Mouse (Mus musculus) neural tube, embryonic 10.5 days (tissue): ENCODE data around the gene Rnaseh1.

ENCODE experiments used
- DNase-seq: peaks from one replicate; pipeline ENCODE4 v3.0.0-alpha.2; 2017; ENCODE audit warnings: low spot score; ENCODE audit errors: extremely low spot score

The Rnaseh1 gene

DNA sequence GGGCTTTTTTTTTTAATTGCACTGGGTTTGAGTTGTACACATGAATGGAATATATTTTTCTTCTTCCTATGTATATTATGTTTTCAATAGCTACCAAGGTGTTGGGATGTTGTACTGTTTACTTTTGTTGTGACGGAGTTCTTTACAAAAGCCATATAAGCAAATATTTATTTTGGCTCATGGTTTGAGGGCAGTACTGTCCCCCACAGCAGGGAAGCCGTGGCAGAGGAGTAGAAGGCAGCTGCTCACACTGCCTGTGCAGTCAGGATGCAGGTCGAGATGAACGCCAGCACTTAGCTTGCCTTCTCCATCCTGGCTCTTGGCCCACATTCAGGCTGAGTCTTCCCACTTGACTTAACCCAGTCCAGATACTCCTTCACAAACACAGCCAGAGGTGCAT is 17.3 kb downstream of the Rnaseh1 start:
- no peak for DNase-seq

GRCm38 (mm10) chr12:28667287-28667686 is 17.9 kb downstream of the Rnaseh1 start:
- no peak for DNase-seq

GRCm38 (mm10) chr12:28674038-28674720 is 24.8 kb downstream of the Rnaseh1 start:
- DNase-seq, result no peak

GRCm38 (mm10) chr12:28675121-28675924 is 25.9 kb downstream of the Rnaseh1 start, which contains the start of gene Adi1:
Adi1 (plus strand) TSS chr12:28675231.
- DNase-seq, result peak; percentile 90

- peak; percentile 22 for DNase-seq
These were observed 26.5 kb downstream of the Rnaseh1 start for GRCm38 (mm10) chr12:28675925-28676209.

DNA sequence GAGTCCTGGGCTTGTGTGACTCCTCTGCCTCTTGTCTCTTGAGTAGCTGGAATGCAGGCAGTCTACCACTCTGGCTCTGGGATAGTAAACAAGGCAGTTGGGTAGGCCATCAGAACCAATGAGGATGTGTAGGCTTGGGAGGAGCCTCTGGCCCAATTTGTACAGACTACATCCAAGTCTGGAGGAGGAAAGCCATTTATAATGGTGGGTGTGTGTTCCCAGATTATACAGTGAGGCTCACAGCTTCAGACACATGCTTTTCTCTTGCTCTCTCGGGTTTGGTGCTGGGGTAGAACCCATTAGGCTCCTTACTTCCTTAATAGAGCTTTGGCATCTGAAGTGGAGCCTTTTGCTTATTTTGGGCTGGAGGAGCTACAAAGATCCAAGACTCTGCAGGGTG is 35.3 kb downstream of the Rnaseh1 start:
- DNase-seq, result no peak

DNA sequence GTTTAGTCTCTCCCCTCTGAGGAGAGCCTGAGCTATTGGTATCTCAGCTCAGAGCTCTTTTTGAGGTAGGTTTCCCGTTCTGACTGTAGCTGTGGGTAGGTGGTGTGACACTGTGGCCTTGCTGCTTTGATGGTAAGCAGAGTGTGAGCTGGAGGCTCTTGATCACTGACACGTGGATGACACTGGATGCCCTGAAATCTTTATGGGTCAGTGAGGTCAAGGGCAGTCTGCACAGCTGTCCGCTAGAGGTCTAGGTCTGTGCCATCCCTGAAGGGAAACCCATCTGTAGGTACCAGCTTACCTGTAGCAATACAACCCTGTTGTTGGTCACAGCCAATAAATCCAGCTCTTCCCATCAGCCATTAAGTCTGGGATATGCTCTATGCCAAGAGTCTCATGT is 36.4 kb downstream of the Rnaseh1 start:
- DNase-seq, result no peak

GRCm38 (mm10) chr12:28686199-28686879 is 36.9 kb downstream of the Rnaseh1 start:
- no peak for DNase-seq

DNA sequence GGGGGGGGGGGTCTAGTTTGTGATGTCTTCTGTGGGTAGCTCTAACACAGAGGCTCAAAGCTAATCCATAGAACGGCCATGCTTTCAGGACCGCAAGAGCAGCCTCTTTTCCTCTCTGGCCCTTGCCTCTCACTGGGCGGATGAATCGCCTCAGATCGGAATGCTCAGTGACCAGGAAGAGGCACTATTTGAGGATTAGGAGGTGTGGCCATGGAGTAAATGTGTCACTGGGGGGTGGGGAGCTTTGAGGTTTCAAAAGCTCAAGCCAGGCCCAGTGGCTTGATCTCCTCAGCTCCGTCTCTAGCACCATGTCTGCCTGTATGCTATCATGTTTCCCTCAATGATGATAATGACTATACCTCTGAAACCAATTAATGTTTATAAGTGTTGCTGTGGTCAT is 39.6 kb downstream of the Rnaseh1 start:
- no peak for DNase-seq

DNA sequence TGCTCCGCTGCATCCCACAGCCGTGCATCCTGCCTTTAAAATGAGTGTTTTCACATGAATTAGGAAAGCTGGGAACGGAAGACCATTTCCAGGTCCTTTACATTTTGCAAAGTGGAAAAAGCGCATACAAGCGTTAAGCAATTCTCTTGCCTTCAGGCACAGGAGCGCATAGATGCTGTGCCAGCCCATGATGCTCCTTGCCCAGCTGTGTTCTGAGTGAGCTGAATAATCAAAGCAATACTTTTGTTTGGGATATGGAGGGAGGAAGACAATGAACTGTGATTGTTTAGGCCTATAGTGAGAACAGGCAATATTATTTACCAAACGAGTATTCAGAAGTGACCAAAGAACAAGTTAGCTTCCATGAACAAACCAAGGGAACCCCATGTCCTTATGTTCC is 41.3 kb downstream of the Rnaseh1 start:
- DNase-seq, result no peak

DNA sequence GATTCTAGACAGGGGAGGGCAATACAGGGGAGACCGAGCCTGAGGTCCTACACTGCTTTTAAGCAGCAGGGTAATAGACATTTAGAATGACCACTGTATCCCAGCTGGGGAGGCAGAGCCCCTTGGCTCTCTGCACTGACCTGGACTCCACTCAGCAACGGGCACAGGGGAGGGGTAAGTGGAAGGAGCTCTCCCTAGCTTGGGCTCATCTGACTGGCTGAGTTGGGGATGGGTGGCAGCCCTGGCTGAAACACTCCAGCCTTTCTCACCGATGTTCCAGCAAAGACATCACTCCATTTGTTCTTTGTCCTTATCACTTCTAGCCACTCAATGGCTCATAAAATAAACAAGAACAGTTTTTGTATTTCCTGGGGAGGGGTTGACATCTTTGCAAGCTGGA is 44.3 kb downstream of the Rnaseh1 start:
- no peak for DNase-seq

DNA sequence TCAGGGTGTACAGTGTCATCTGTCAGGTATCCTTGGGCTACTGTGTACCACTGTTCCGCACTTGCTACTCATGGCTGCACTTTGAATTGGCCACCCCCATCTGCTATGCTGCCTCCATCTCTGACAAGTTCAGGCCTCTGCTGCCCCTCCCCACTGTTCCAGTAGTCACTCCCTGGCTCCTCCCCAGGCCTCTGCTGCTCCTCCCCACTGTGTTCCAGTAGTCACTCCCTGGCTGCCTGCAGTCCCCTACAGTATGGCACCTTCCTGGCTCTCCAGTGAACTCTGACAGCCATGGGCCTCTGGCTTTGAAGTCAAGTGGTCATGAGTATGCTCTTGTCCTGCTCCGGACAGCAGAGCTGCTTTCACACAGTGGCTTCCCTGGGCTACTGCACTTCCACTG is 44.8 kb downstream of the Rnaseh1 start:
- no peak for DNase-seq

GRCm38 (mm10) chr12:28694776-28695175 is 45.4 kb downstream of the Rnaseh1 start:
- no peak for DNase-seq

- DNase-seq, result no peak
These were observed 48.6 kb downstream of the Rnaseh1 start for GRCm38 (mm10) chr12:28697821-28698595.

GRCm38 (mm10) chr12:28699086-28699485 is 49.7 kb downstream of the Rnaseh1 start:
- no peak for DNase-seq

DNA sequence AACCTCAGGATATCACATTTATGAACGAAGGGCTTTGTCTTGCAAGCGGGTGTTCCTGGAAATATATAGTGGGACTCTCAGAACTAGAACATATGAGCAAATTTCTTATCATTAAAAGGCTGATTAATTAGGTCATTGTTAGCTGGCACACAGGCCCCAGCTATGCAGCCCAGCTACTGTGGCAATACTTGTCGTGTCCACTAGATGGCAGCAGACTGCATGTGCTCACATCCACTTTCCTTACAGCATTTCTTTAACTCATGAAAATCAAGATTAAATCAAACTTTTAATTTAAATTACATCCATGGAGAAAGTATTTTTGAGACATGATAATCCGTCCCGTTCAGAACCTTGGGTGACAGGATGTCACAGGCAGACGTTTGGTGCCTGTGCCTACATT is 50.3 kb downstream of the Rnaseh1 start:
- DNase-seq, result peak; percentile 73

- DNase-seq, result no peak
These were observed 50.7 kb downstream of the Rnaseh1 start for GRCm38 (mm10) chr12:28700101-28700511.

DNA sequence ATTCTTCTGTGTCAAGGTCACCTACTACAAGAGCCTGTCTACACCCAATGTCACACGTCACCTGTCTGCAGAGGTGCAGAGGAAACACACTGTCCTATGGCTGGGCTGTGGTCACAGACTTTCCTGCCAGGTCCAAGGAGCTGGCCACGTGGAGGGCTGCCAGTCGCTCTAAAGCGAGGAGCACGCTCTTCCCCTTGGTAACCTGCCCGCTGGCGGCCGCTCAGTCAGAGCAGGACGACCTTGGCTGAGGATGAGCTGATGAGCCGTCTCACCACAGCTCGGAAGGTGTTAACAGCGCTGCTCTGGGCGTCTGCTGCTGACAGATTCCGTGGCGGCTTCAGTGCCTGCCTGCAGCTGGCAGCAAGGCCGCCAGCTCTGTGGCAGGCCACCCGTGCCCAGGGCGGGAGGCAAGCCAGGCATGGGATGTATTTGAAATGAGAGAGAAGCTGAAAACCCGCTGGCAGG is 51.2 kb downstream of the Rnaseh1 start:
- DNase-seq, result no peak

DNA sequence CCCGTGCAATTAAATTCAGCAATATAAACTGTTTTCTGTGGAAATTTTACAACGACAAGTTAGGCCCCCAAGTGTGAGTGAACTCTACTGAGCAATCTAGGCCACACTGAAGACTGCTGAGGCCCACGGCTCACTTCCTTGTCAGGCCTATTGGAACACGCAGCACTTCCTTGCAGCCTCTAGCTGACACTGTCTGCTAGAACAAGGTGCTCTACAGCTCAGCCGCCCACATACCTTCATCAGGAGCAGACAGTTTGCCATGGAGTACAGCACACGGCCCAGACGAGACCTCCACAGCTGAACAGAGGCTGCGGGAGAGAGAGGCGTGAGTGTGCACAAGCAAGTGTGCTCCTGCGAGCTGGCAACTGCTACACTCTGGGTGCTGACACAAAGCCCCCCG is 51.9 kb downstream of the Rnaseh1 start:
- no peak for DNase-seq

GRCm38 (mm10) chr12:28704381-28704780 is 55.0 kb downstream of the Rnaseh1 start:
- DNase-seq, result peak; percentile 59

DNA sequence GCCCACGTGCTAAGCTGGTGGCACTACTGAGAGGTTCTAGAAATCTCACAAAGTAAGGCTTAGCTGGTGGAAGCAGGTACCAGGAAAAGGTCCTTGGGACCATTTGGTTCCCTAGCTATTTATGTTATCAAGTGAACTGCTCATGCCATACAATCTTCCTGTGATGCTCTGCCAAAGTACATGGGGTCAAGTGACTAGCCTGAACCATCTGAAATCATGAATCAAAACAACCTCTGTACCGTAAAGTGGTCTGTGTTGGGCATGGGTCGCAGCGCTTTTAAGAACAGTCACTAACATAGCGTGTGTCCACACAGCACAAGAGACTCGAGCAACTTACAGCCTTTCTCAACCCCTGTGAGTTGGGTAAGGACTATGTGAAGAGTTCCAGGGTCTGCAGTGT is 55.8 kb downstream of the Rnaseh1 start:
- no peak for DNase-seq

GRCm38 (mm10) chr12:28708154-28708553 is 58.8 kb downstream of the Rnaseh1 start:
- no peak for DNase-seq
